Mouse (Mus musculus) E14TG2a.4 (cell line): ENCODE measurements around the gene Coro6.

Experiments used
- CTCF ChIP-seq: conservative IDR thresholded peaks from 2 replicates; pipeline ENCODE4 v1.5.1; 2014; ENCODE audit warnings: low read length
- NANOG ChIP-seq: IDR thresholded peaks from 2 replicates; pipeline ENCODE4 v1.6.1; 2014; ENCODE audit warnings: borderline replicate concordance, low read length, mixed read lengths
- POU5F1 ChIP-seq: IDR thresholded peaks from 2 replicates; pipeline ENCODE4 v1.6.1; 2014; ENCODE audit warnings: low read length, borderline replicate concordance

- TF ChIP-seq CTCF, result no peak
- TF ChIP-seq NANOG, result no peak
- TF ChIP-seq POU5F1, result no peak
These were observed 38.9 kb upstream of the Coro6 start for GRCm38 (mm10) chr11:77423175-77423859.
